Mouse (Mus musculus) heart, embryonic 13.5 days (tissue): ENCODE results near the gene Gm11172. TPM values are rescaled to one million over a fixed set of nuclear protein-coding genes. Genes with fewer than 3 reads are reported as not detected.

ENCODE experiments used
- ATAC-seq: fragments of 200-750 bp; cut with Nextera tagmentation; 2 replicates; pipeline ENCODE4 v1.8.0; 2017; ENCODE audit warnings: moderate TSS enrichment; ENCODE audit not compliant: insufficient number of reproducible peaks, low FRiP score, low TSS enrichment; ENCODE audit errors: extremely low read depth
- H3K27ac ChIP-seq: fragments of 300-500 bp; sonication (generic); replicated peaks from 2 replicates; pipeline ENCODE4 v1.5.1; 2015; ENCODE audit warnings: moderate library complexity, mild to moderate bottlenecking, inconsistent platforms
- H3K27me3 ChIP-seq: fragments of 300-500 bp; sonication (generic); replicated peaks from 2 replicates; pipeline ENCODE4 v1.6.1; 2015; ENCODE audit warnings: mild to moderate bottlenecking, inconsistent platforms
- H3K36me3 ChIP-seq: fragments of 300-500 bp; sonication (generic); 2 replicates; pipeline ENCODE4 v1.6.1; 2015; ENCODE audit warnings: mild to moderate bottlenecking, inconsistent platforms
- H3K4me1 ChIP-seq: fragments of 300-500 bp; sonication (generic); 2 replicates; pipeline ENCODE4 v1.6.1; 2015; ENCODE audit warnings: inconsistent platforms
- H3K4me2 ChIP-seq: fragments of 300-500 bp; sonication (generic); 2 replicates; pipeline ENCODE4 v1.6.1; 2015; ENCODE audit warnings: inconsistent platforms, mild to moderate bottlenecking, moderate library complexity
- H3K4me3 ChIP-seq: fragments of 300-500 bp; sonication (generic); 2 replicates; pipeline ENCODE4 v1.5.1; 2015; ENCODE audit warnings: moderate library complexity, mild to moderate bottlenecking, inconsistent platforms
- H3K9ac ChIP-seq: fragments of 300-500 bp; sonication (generic); 2 replicates; pipeline ENCODE4 v1.6.1; 2015; ENCODE audit warnings: inconsistent platforms, mild to moderate bottlenecking, moderate library complexity
- H3K9me3 ChIP-seq: fragments of 300-500 bp; sonication (generic); 2 replicates; pipeline ENCODE4 v1.6.1; 2016; ENCODE audit warnings: inconsistent platforms
- WGBS: fragments of 180-500 bp; shearing (Covaris S2); methylation state at CpG from one replicate; pipeline ENCODE4 v1.1.7; 2015; ENCODE audit warnings: mixed read lengths; 5-methylcytosine and 5-hydroxymethylcytosine counted together
- polyA plus RNA-seq: library from polyadenylated mRNA; unstranded; fragments of >200 nt; fragmentation: Nextera tagmentation; extraction: Ambion mirVana; gene quantifications from 2 replicates; pipeline ENCODE4 v1.2.1, GENCODE M21; 2015

Gene Gm11172
- polyA plus RNA-seq, 1 experiment from 2014 or later, result not detected

- Histone ChIP-seq H3K27ac (no peak overlapping the region), H3K36me3 (peaks cover 6% of the 10 kb centered on the region; the same call in 1 of the 2 replicates), H3K27me3 (no peaks in the 10 kb centered on the region), H3K9ac (no peak overlapping the region; the same call in 1 of the 2 replicates), H3K4me2 (0 out of 2 replicates have a peak overlapping the region, but pooled peaks have one; percentile 94), H3K4me3 (no peak overlapping the region), H3K9me3 (no peaks in the 10 kb centered on the region), H3K4me1 (peaks cover 59% of the 10 kb centered on the region)
- ATAC-seq, result no peak
- 90% methylated on average over 3 of the region's 3 CpGs for whole genome bisulfite sequencing
Measured at GRCm38 (mm10) chr16:10836388-10836787, 23.7 kb downstream of the Gm11172 start.

GRCm38 (mm10) chr16:10837250-10837649 is 24.5 kb downstream of the Gm11172 start:
- Histone ChIP-seq H3K9me3 (no peaks in the 10 kb centered on the region), H3K4me3 (no peak overlapping the region), H3K36me3 (peaks cover 6% of the 10 kb centered on the region; the same call in 1 of the 2 replicates), H3K27me3 (no peaks in the 10 kb centered on the region), H3K4me2 (no peak overlapping the region), H3K9ac (no peak overlapping the region), H3K4me1 (peaks cover 61% of the 10 kb centered on the region), H3K27ac (no peak overlapping the region)
- WGBS, result 81% methylated on average over 3 of the region's 3 CpGs
- ATAC-seq, result no peak

DNA sequence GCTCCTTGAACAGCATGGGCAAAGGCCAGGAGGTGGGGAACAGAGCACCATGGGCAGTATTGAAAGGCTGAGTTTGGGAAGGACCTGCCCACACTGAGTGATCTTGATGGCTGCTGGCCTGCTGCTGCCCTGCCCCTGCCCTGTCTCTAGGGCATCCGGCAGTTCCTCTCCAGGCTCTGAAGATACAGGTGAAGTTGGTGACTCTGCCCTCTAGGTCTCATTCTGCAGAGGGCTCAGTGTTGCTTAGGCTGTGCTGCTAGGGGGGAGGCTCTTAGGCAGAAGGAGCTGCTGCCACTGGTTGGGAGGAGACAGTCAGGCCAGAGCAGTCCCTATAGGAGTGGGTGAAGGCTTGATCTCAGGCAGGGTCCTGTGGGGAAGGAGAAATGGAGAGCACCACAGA is 25.2 kb downstream of the Gm11172 start:
- peak overlapping the region; percentile 48 for H3K4me2 ChIP-seq
- peak overlapping the region; percentile 58 for H3K9ac ChIP-seq
- no peaks in the 10 kb centered on the region for H3K27me3 ChIP-seq
- no peaks in the 10 kb centered on the region for H3K9me3 ChIP-seq
- H3K4me1 ChIP-seq, result peaks cover 67% of the 10 kb centered on the region
- H3K36me3 ChIP-seq, result peaks cover 6% of the 10 kb centered on the region; the same call in 1 of the 2 replicates
- H3K4me3 ChIP-seq, result no peak overlapping the region
- WGBS, result 56% methylated on average over 1 of the region's 1 CpGs
- peak overlapping the region; percentile 89 for H3K27ac ChIP-seq
- ATAC-seq, result no peak

DNA sequence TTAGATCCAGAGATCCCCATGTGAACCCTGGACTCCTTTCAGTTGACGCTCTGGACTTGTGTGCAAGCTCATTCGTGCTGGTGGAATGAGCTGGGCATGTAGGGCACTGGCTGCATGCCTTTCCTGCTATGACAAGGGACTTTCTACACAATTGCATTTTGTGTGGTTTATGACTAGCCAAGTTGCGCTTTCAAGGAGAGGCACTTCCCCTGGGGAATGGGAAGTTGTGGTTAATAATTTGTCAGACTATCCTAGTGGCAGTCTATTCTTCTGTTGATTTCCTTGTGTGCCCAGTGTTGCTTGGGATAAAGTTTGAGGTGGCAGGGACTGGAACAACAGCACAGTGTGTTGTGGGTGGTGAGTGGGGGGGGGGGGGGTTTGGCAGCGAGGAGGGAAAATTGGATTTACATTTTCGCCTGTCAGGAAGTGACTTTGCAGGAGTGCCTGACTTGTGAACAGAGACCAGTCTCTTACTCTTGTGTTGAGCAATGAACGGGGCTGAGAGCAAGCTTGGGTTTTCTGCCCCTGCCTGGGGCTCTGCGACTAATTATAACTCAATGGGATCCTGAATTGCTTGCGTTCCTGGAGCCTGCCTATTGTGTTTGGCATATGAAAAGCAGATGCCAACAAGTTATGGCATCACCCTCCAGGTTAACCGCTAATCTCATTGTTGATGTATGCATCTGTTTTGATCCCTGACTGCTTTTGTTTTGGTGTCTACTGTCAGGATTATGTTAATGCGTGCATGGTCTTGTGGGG is 26.0 kb downstream of the Gm11172 start:
- Histone ChIP-seq H3K36me3 (peaks cover 6% of the 10 kb centered on the region; the same call in 1 of the 2 replicates), H3K4me3 (no peak overlapping the region; the same call in 1 of the 2 replicates), H3K27ac (peak overlapping the region; percentile 89), H3K27me3 (no peaks in the 10 kb centered on the region), H3K9me3 (no peaks in the 10 kb centered on the region), H3K9ac (peak overlapping the region; percentile 58), H3K4me1 (peaks cover 75% of the 10 kb centered on the region), H3K4me2 (peak overlapping the region; percentile 48)
- 32% methylated on average over 10 of the region's 10 CpGs for WGBS
- ATAC-seq, result no peak

DNA sequence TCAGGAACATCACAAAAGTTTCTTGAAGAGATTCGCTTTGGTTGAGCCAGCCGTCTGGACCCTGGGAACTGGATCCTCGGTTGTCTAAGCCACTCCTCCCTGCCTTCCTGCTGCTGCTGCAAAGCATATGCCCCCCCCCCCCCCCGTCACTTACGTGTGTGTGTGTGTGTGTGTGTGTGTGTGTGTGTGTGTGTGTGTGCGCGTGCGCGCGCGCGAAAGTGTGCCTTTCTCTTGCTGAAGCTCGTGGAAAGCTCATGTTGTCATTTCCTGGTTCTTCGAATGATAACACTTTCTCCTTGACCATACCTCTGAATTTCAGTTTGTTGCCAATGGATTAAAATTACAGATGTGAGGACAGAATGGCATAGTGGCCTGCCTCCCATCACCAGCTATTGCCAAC is 27.3 kb downstream of the Gm11172 start:
- Histone ChIP-seq H3K36me3 (peaks cover 6% of the 10 kb centered on the region; the same call in 1 of the 2 replicates), H3K27ac (peak overlapping the region; percentile 89; the same call in 1 of the 2 replicates), H3K4me3 (no peak overlapping the region), H3K4me2 (no peak overlapping the region), H3K4me1 (peaks cover 78% of the 10 kb centered on the region), H3K27me3 (no peaks in the 10 kb centered on the region), H3K9me3 (no peaks in the 10 kb centered on the region), H3K9ac (0 out of 2 replicates have a peak overlapping the region, but pooled peaks have one; percentile 25)
- ATAC-seq, result no peak
- 74% methylated on average over 13 of the region's 14 CpGs for WGBS

- H3K36me3 ChIP-seq, result peaks cover 6% of the 10 kb centered on the region; the same call in 1 of the 2 replicates
- peaks cover 65% of the 10 kb centered on the region for H3K4me1 ChIP-seq
- ATAC-seq, result no peak
- no peaks in the 10 kb centered on the region for H3K9me3 ChIP-seq
- H3K4me2 ChIP-seq, result no peak overlapping the region
- H3K27ac ChIP-seq, result no peak overlapping the region
- no peaks in the 10 kb centered on the region for H3K27me3 ChIP-seq
- 94% methylated on average over 4 of the region's 4 CpGs for WGBS
- no peak overlapping the region for H3K9ac ChIP-seq
- H3K4me3 ChIP-seq, result no peak overlapping the region
Measured at GRCm38 (mm10) chr16:10842282-10842855, 29.7 kb downstream of the Gm11172 start.

DNA sequence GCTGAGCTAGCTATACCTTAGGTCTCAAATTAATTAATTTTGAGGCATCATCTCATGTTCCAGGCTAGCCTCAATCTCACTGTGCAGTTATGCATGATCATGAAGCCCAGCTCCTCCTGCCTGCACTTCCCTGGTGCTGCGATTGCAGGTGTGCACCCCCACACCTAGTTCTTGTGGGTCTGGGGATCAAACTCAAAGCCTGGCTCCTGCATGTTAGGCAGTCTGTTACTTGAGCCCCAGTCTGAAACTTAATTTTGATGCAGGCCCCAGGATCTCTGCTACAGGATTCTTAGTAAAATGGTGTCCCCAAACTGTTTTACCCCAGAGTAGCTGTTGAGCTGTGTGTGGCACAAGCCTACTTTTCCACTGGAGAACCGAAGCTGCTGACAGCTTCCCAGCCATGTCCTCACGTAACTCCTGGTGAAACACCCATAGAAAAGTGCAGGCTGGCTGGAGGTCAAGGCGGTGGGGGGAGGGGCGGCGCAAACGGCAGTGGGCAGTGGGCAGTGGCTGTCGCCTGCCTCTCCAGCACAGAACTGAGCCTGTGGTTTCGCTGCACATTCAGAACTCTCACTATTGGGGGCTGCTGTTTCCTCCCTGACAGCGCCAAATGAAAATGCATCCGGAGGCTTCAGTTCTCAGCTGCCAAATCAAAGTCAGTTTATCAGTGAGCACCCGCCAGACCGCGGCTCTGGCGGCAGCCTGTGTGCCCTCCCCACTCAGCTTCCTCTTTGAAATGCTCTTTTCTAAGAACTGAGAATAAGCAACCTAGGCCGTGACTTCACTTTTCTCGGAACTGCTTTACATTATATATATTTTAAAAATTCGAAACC is 31.0 kb downstream of the Gm11172 start:
- peak; percentile 38 for ATAC-seq
- Histone ChIP-seq H3K4me1 (peaks cover 52% of the 10 kb centered on the region), H3K9me3 (no peaks in the 10 kb centered on the region), H3K4me2 (peak overlapping the region; percentile 72), H3K27ac (peak overlapping the region; percentile 87), H3K36me3 (peaks cover 6% of the 10 kb centered on the region; the same call in 1 of the 2 replicates), H3K9ac (peak overlapping the region; percentile 68), H3K4me3 (peak overlapping the region; percentile 45), H3K27me3 (no peaks in the 10 kb centered on the region)
- 6% methylated on average over 18 of the region's 18 CpGs for WGBS

DNA sequence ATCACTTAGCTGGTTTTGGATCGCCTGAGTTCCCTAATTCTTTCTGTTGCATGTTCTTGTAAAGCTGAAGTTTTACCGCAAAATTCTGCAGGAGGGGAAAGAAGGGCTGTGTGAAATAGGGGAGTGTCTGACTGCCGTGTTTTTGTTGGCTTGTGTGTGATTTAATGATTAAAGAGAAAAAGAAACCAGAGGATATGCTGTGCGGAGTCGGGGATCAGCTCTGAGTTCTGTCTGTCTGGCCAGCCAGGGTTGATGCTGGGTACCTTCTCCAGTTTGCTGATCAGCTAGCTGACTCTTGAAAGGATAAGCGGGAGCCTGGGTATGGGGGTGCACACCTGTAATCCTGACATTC is 31.6 kb downstream of the Gm11172 start:
- H3K27ac ChIP-seq, result peak overlapping the region; percentile 87
- peak overlapping the region; percentile 68 for H3K9ac ChIP-seq
- H3K36me3 ChIP-seq, result peaks cover 6% of the 10 kb centered on the region; the same call in 1 of the 2 replicates
- H3K4me2 ChIP-seq, result peak overlapping the region; percentile 72
- ATAC-seq, result no peak
- H3K4me1 ChIP-seq, result peaks cover 52% of the 10 kb centered on the region
- 39% methylated on average over 6 of the region's 6 CpGs for WGBS
- no peaks in the 10 kb centered on the region for H3K27me3 ChIP-seq
- H3K9me3 ChIP-seq, result no peaks in the 10 kb centered on the region
- H3K4me3 ChIP-seq, result peak overlapping the region; percentile 45

DNA sequence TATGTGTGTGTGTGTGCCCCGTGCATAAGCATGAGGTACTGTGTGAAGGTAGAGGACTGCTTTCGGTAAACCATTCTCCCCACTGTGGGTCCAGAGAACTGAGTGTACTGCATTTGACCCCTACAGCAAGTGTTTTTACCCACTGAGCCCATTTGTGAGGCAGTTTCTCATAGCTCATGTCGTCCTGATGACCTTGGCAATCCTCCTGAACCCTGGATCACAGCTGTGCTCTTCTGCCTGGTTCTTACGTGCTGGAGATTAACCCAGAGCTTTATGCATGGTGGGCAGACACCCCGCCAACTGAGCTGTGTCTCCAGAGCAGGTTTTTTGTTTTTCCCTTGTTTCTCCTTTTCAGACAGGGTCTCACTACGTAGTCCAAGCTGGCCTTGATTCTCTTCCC is 33.2 kb downstream of the Gm11172 start:
- Histone ChIP-seq H3K4me3 (no peak overlapping the region), H3K27me3 (no peaks in the 10 kb centered on the region), H3K36me3 (peaks cover 4% of the 10 kb centered on the region; the same call in 1 of the 2 replicates), H3K9ac (no peak overlapping the region), H3K4me2 (no peak overlapping the region), H3K27ac (no peak overlapping the region), H3K4me1 (peaks cover 54% of the 10 kb centered on the region), H3K9me3 (no peaks in the 10 kb centered on the region)
- ATAC-seq, result no peak
- 72% methylated on average over 6 of the region's 6 CpGs for WGBS

GRCm38 (mm10) chr16:10846503-10846902 is 33.8 kb downstream of the Gm11172 start:
- H3K27me3 ChIP-seq, result no peaks in the 10 kb centered on the region
- H3K9me3 ChIP-seq, result no peaks in the 10 kb centered on the region
- 50% methylated on average over 4 of the region's 4 CpGs for WGBS
- 0 out of 2 replicates have a peak, but pooled peaks have one; percentile 34 for ATAC-seq
- H3K36me3 ChIP-seq, result no peaks in the 10 kb centered on the region
- H3K27ac ChIP-seq, result no peak overlapping the region
- no peak overlapping the region for H3K9ac ChIP-seq
- H3K4me3 ChIP-seq, result no peak overlapping the region
- H3K4me1 ChIP-seq, result peaks cover 60% of the 10 kb centered on the region
- H3K4me2 ChIP-seq, result no peak overlapping the region
